Mouse (Mus musculus) myocyte (in vitro differentiated cells): ENCODE results near the gene Hcn2.

Experiments used
- CEBPB ChIP-seq: IDR thresholded peaks from 2 replicates; pipeline ENCODE4 v1.6.1; 2011; ENCODE audit warnings: mild to moderate bottlenecking, moderate library complexity; ENCODE audit not compliant: poor library complexity, insufficient read depth, severe bottlenecking
- E2F4 ChIP-seq: IDR thresholded peaks from one replicate; pipeline ENCODE4 v1.6.1; 2011; ENCODE audit warnings: mild to moderate bottlenecking, control low read depth, moderate library complexity; ENCODE audit not compliant: insufficient read depth
- MAX ChIP-seq: IDR thresholded peaks from one replicate; pipeline ENCODE4 v1.6.1; 2011; ENCODE audit warnings: low read depth, mild to moderate bottlenecking, control low read depth
- MYOD1 ChIP-seq, 3 experiments: IDR thresholded peaks; one replicate each; pipeline ENCODE4 v1.6.1; 2011; ENCODE audit warnings: control low read depth in 2 of 3, low read depth in 2 of 3, mild to moderate bottlenecking in 2 of 3, moderate library complexity in 1 of 3; ENCODE audit not compliant: insufficient read length in 2 of 3, control insufficient read depth in 1 of 3
- MYOG ChIP-seq, 3 experiments: IDR thresholded peaks; one replicate each; pipeline ENCODE4 v1.6.1; 2011; ENCODE audit warnings: control low read depth in 2 of 3, low read depth in 2 of 3, mild to moderate bottlenecking in 2 of 3; ENCODE audit not compliant: insufficient read length in 2 of 3, control insufficient read depth in 1 of 3, insufficient read depth in 1 of 3
- POLR2A ChIP-seq: IDR thresholded peaks from one replicate; pipeline ENCODE4 v1.6.1; 2011; ENCODE audit warnings: low read depth, mild to moderate bottlenecking, control low read depth, moderate library complexity; ENCODE audit not compliant: insufficient read length
- POLR2AphosphoS2 ChIP-seq: IDR thresholded peaks from one replicate; pipeline ENCODE4 v1.6.1; 2011; ENCODE audit warnings: low read depth, control low read depth; ENCODE audit not compliant: insufficient read length
- REST ChIP-seq: IDR thresholded peaks from one replicate; pipeline ENCODE4 v1.6.1; 2011; ENCODE audit warnings: mild to moderate bottlenecking, control low read depth, moderate library complexity; ENCODE audit not compliant: insufficient read depth, insufficient read length
- SRF ChIP-seq: IDR thresholded peaks from one replicate; pipeline ENCODE4 v1.6.1; 2011; ENCODE audit warnings: low read depth; ENCODE audit not compliant: control insufficient read depth, insufficient read length
- TCF12 ChIP-seq: IDR thresholded peaks from one replicate; pipeline ENCODE4 v1.6.1; 2011; ENCODE audit warnings: mild to moderate bottlenecking, control low read depth; ENCODE audit not compliant: poor library complexity, insufficient read depth, severe bottlenecking
- TCF3 ChIP-seq: IDR thresholded peaks from one replicate; pipeline ENCODE4 v1.6.1; 2011; ENCODE audit warnings: low read depth, control low read depth; ENCODE audit not compliant: insufficient read length
- USF1 ChIP-seq: IDR thresholded peaks from one replicate; pipeline ENCODE4 v1.6.1; 2011; ENCODE audit warnings: low read depth, mild to moderate bottlenecking, control low read depth, moderate library complexity

DNA sequence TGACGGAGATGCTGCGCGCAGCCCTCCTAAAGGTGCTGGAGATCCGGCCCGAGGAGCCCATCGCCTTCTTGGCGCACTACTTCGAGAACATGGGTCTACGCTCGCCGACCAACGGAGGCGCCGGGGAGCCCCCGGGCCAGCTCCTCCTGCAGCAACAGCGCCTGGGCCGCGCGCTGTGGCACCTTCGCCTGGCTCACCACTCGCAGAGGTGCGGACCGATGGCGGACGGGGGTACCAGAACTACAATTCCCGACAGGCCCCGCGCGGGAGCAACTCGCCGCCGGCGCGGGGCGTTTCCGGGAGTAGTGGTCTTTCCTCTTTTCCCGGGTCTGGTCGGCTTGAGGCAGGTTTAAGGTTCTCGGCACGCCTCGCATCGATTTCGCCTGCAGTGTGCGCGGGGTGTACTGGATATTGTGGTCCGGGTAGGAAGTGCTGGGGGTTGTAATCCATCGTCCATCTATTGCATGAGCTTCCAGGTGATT, 46.8 kb upstream of the Hcn2 start:
- TF ChIP-seq USF1 (no peak), TCF12 (no peak), MAX (no peak), CEBPB (no peak), POLR2A (no peak), MYOD1 (IDR thresholded peaks at IDR 0.05; ENCODE audit: control insufficient read depth in 1 of 3, insufficient read length in 2 of 3, low read depth in 2 of 3) (no peak), MYOG (IDR thresholded peaks at IDR 0.05; ENCODE audit: control insufficient read depth in 1 of 3, insufficient read depth in 1 of 3, insufficient read length in 2 of 3, low read depth in 2 of 3) (no peak), E2F4 (no peak), TCF3 (no peak), POLR2AphosphoS2 (no peak), SRF (no peak), REST (no peak)
